Mouse (Mus musculus) kidney, postnatal 0 days (tissue): ENCODE measurements around the gene Fbxo41. TPM values are rescaled to one million over a fixed set of nuclear protein-coding genes. Genes with fewer than 3 reads are reported as not detected.
A peak's percentile ranks its signal among the peaks of the same experiment; 100 is the strongest.

Experiments
- ATAC-seq: fragments of 200-750 bp; cut with Nextera tagmentation; replicated peaks from 2 replicates; pipeline ENCODE4 v1.8.0; 2017; ENCODE audit warnings: low read depth, moderate number of reproducible peaks, moderate TSS enrichment, moderate library complexity; ENCODE audit not compliant: low FRiP score
- DNase-seq: peaks from one replicate; pipeline ENCODE4 v3.0.0-alpha.2; 2016; ENCODE audit warnings: low spot score
- H3K27ac ChIP-seq: fragments of 300-500 bp; sonication (generic); 2 replicates; pipeline ENCODE4 v1.5.1; 2014; ENCODE audit warnings: mild to moderate bottlenecking
- H3K27me3 ChIP-seq: fragments of 300-500 bp; sonication (generic); 2 replicates; pipeline ENCODE4 v1.6.1; 2014; ENCODE audit warnings: low read length, mixed read lengths; ENCODE audit not compliant: insufficient read depth
- H3K36me3 ChIP-seq: fragments of 300-500 bp; sonication (generic); 2 replicates; pipeline ENCODE4 v1.6.1; 2014; ENCODE audit warnings: low read length, mixed read lengths; ENCODE audit not compliant: insufficient read depth
- H3K4me1 ChIP-seq: fragments of 300-500 bp; sonication (generic); replicated peaks from 2 replicates; pipeline ENCODE4 v1.6.1; 2014; ENCODE audit warnings: antibody characterized with exemption, low read length, mixed read lengths; ENCODE audit not compliant: insufficient read depth
- H3K4me2 ChIP-seq: fragments of 300-500 bp; sonication (generic); 2 replicates; pipeline ENCODE4 v1.6.1; 2014; ENCODE audit warnings: mild to moderate bottlenecking, low read length, moderate library complexity, mixed read lengths
- H3K4me3 ChIP-seq: fragments of 300-500 bp; sonication (generic); replicated peaks from 2 replicates; pipeline ENCODE4 v1.5.1; 2014; ENCODE audit warnings: low read depth, low read length
- H3K9ac ChIP-seq: fragments of 300-500 bp; sonication (generic); 2 replicates; pipeline ENCODE4 v1.6.1; 2014; ENCODE audit warnings: low read depth, low read length
- H3K9me3 ChIP-seq: fragments of 300-500 bp; sonication (generic); replicated peaks from 2 replicates; pipeline ENCODE4 v1.6.1; 2016; ENCODE audit warnings: low read length, inconsistent platforms, mixed read lengths
- CTCF ChIP-seq: IDR thresholded peaks from 2 replicates; pipeline ENCODE4 v1.5.1; 2016; ENCODE audit warnings: antibody characterized with exemption, low read depth, mild to moderate bottlenecking, moderate library complexity
- WGBS: fragments of 180-500 bp; shearing (Covaris S2); extraction: QIAGEN DNeasy Blood & Tissue Kit; methylation state at CpG from one replicate; pipeline ENCODE4 v1.1.7; 2014; 5-methylcytosine and 5-hydroxymethylcytosine counted together
- polyA plus RNA-seq: library from polyadenylated mRNA; unstranded; fragments of >200 nt; fragmentation: Nextera tagmentation; extraction: Ambion mirVana; gene quantifications from 2 replicates; pipeline ENCODE4 v1.2.1, GENCODE M21; 2015

Fbxo41 gene
- polyA plus RNA-seq, 1 experiment from 2014 or later, result 0.04 TPM

DNA sequence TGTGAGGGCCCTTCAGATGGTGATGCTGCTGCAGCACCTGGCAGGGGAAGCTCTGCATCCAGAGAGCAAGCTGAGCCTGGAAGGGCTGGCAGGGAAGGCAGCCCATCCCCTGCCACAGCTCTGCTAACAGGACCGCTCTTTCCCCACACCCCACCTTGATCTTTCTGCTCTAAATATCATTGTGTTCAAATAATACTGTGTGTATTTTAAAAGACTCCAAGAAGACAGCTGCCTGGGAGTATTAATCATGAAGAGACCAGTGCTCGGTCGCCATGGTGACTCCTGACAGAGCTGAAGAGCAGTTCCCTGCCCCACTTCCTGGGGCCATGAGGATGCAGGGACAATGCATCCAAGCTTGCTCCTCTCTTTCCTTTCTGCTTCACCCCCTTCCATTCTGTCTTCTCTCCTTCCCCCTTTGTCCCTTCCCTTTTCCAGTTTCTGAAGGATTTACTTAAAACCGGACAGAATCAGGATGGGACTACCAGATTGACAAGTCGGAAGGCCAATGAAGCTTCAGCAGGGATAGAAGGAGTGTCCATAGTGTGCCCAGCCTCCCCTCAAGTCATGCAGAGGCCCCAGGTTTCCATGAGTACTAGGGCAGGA lies 15.4 kb upstream of the Fbxo41 start:
- no peak overlapping the region for H3K4me3 ChIP-seq
- no peaks in the 10 kb centered on the region for H3K4me1 ChIP-seq
- ATAC-seq, result no peak
- H3K9ac ChIP-seq, result no peak overlapping the region
- H3K9me3 ChIP-seq, result no peaks in the 10 kb centered on the region
- H3K27me3 ChIP-seq, result peaks cover 29% of the 10 kb centered on the region
- no peak for TF ChIP-seq CTCF
- WGBS, result 63% methylated on average over 5 of the region's 5 CpGs
- no peak overlapping the region for H3K4me2 ChIP-seq
- H3K27ac ChIP-seq, result no peak overlapping the region
- no peak for DNase-seq
- H3K36me3 ChIP-seq, result no peaks in the 10 kb centered on the region

DNA sequence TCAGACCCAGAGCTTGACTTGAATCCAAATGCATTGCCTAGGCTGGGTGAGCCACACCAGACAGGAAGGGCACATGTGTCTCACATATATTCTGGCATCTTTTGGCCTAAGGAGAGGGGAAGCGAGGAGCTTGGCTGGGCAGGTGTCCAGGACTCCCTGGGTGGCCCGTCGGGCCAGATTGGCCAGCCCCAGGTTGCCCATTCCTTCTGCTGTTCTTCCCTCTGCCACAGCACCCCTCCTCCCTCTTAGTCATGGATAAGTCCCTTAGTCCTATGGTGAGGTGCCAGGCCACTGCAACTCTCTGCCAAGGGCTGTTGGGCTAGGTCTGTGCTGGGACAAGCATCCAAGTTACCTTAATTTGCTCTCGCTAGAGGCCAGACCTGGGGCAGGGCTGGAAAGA lies 13.1 kb upstream of the Fbxo41 start:
- TF ChIP-seq CTCF, result no peak
- Histone ChIP-seq H3K27ac (no peak overlapping the region), H3K4me2 (no peak overlapping the region), H3K4me3 (no peak overlapping the region), H3K4me1 (no peaks in the 10 kb centered on the region; the same call in 1 of the 2 replicates), H3K27me3 (peaks cover 52% of the 10 kb centered on the region), H3K9ac (no peak overlapping the region), H3K9me3 (no peaks in the 10 kb centered on the region), H3K36me3 (no peaks in the 10 kb centered on the region)
- 65% methylated on average over 4 of the region's 4 CpGs for WGBS
- ATAC-seq, result no peak
- no peak for DNase-seq

DNA sequence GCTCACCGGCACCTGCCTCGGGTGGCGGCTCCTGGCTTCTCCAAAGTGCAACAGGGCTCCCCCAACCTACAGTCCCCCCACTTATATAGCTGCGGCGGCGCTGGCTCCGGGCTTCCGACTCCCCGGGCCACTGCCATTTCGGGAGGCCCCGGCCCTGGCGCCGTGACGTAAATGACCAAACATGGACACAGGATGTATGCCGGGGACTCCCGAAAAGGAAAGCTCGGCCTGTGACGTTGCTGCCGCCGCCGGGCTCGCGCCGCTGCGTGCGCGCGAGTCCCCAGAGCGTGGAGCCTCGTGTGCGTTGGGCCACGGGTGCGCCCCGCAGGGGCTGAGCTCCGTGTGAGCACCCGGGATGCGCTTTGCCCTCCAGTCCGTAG lies 10.7 kb upstream of the Fbxo41 start, which contains the start of gene Egr4:
TSS of gene Egr4 (minus strand) at position 59 of the 380 bp plus-strand sequence.
- no peaks in the 10 kb centered on the region for H3K9me3 ChIP-seq
- H3K27ac ChIP-seq, result no peak within 1 kb of the TSS
- H3K27me3 ChIP-seq, result peaks cover 64% of the 10 kb centered on the region
- peak within 1 kb of the TSS; percentile 41 for H3K4me3 ChIP-seq
- ATAC-seq (peak; percentile 43; the same call in 1 of the 2 replicates), DNase-seq (peak; percentile 32)
- WGBS, result under 1% methylated on average over 38 of the region's 38 CpGs
- peak within 1 kb of the TSS; percentile 73 for H3K4me2 ChIP-seq
- H3K36me3 ChIP-seq, result no peaks in the 10 kb centered on the region
- no peak within 1 kb of the TSS for H3K9ac ChIP-seq
- no peaks in the 10 kb centered on the region; the same call in 1 of the 2 replicates for H3K4me1 ChIP-seq
- no peak for TF ChIP-seq CTCF

DNA sequence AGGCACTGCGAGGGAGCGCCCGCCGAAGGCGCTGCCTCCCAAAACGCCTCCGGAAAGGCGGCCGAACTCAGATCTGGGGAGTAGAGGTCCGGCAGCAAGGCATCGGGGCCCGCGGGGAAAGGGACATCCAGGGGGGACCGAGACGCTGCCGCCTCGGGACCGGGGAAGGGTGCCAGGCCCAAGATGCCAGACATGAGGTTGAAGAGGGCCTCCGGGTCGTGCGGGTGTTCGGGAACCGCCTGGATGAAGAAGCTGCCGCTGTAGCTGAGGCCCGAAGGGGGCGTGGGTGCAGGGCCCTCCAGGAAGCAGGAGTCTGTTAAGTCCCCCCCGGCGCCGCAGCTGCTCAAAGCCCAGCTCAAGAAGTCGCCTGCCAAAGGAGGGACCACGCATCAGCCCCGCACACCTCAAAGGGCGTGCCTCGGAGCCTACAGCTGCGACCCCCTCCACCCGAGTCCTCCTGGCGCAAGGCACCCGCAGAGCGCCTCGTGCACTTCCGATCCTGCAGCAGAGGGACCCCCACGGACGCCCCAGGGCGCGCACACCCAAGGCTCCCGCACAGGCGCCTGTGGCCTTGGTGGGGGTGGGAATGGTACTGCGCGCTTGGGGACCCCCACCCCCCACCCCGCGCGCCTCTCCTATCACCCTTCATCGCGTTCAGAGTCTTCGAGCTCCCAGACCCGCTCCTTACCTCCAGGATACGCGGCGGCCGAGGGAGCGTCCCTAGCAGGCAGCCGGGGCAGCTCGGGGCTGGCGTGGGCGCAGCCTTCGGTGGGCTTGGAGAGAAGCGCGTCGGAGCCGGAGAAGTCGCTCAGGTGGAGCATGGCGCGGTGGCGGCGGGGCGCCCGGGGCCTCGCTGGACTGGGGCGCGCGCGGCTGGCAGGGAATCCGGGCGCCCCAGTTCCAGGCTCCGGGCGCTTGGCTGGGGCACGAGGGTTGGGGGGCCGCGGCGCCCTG lies 10.1 kb upstream of the Fbxo41 start:
- no peak overlapping the region for H3K27ac ChIP-seq
- H3K4me2 ChIP-seq, result peak overlapping the region; percentile 73
- TF ChIP-seq CTCF, result no peak
- ATAC-seq (no peak), DNase-seq (no peak)
- H3K4me1 ChIP-seq, result no peaks in the 10 kb centered on the region; the same call in 1 of the 2 replicates
- peaks cover 64% of the 10 kb centered on the region for H3K27me3 ChIP-seq
- 2% methylated on average over 89 of the region's 90 CpGs for WGBS
- H3K36me3 ChIP-seq, result no peaks in the 10 kb centered on the region
- no peak overlapping the region for H3K9ac ChIP-seq
- peak overlapping the region; percentile 41 for H3K4me3 ChIP-seq
- H3K9me3 ChIP-seq, result no peaks in the 10 kb centered on the region

DNA sequence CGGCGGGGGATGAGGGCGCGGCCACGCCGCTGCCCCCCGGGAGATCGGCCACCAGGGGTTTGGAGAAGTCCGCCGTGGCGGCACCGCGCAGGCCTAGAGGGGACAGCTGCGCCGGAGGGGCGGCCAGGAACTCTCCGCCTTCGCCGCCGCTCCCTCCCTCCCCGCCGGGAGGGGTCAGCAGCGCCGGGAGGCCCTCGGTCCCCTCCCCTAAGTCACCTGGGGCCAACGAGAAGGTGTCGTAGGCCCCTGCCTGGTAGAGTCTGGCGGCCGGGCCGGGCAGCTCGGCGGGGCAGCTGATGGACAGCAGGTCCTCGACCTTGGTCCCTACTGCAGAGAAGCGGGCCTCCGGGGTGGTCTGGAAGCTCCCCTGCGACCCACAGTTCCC lies 9.3 kb upstream of the Fbxo41 start:
- H3K36me3 ChIP-seq, result no peaks in the 10 kb centered on the region
- H3K4me3 ChIP-seq, result peak overlapping the region; percentile 20
- H3K4me1 ChIP-seq, result no peaks in the 10 kb centered on the region; the same call in 1 of the 2 replicates
- no peaks in the 10 kb centered on the region for H3K9me3 ChIP-seq
- peaks cover 64% of the 10 kb centered on the region for H3K27me3 ChIP-seq
- ATAC-seq (no peak), DNase-seq (no peak)
- H3K27ac ChIP-seq, result no peak overlapping the region
- H3K9ac ChIP-seq, result no peak overlapping the region
- WGBS, result 1% methylated on average over 29 of the region's 36 CpGs
- TF ChIP-seq CTCF, result no peak
- H3K4me2 ChIP-seq, result peak overlapping the region; percentile 40

DNA sequence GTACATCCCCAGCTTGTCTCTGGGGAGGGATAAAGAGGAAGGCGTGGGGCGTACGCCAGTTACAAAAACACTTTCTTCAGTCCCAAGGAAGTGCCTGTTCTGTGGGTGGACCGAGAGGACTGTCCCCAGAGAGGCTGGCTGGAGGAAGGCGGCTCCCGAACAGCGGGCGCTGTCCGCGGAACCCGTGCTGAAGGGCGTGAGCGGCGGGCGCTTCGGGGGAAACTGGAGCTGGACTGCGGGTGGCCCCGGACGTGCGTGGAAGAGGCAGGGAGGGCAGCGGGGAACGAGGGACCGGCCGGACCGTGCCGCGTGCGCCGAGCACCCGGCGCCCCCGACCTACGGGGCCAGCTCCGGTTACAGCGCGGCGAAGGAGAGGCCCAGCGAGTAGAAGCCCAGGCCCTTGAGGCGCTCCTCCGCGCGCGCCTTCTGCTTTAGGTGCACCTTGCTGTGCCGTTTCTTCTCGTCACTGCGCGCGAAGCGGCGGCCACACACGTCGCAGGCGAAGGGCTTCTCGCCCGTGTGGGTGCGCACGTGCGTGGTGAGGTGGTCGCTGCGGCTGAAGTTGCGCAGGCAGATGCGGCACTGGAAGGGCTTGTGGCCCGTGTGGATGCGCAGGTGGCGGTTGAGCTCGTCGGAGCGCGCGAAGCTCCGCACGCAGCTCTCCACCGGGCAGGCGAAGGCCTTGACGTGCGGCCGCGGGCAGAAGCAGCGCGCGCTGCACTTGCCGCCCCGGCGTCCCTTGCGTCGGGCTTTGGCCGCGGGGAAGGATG lies 8.7 kb upstream of the Fbxo41 start:
- DNase-seq (peak; percentile 74), ATAC-seq (no peak)
- Histone ChIP-seq H3K4me1 (no peaks in the 10 kb centered on the region; the same call in 1 of the 2 replicates), H3K9me3 (no peaks in the 10 kb centered on the region), H3K27me3 (peaks cover 64% of the 10 kb centered on the region), H3K36me3 (no peaks in the 10 kb centered on the region), H3K9ac (no peak overlapping the region), H3K4me2 (peak overlapping the region; percentile 40), H3K4me3 (peak overlapping the region; percentile 20), H3K27ac (no peak overlapping the region)
- no peak for TF ChIP-seq CTCF
- WGBS, result under 1% methylated on average over 85 of the region's 88 CpGs
